Comparison of ENCODE assay signal across 8 mouse cellular contexts in genomic region chr8:92827243-92828034, GRCm38 (mm10). TPM values are rescaled to one million over a fixed set of nuclear protein-coding genes. Genes with fewer than 3 reads are reported as not detected.
DNase-seq lines count a peak whose midpoint lies in the region; ATAC-seq and TF ChIP-seq lines count a peak whose summit lies in the region.

TSS of gene Mmp2 (plus strand) at chr8:92827291.

- TF ChIP-seq EP300 in ES-Bruce4 (IDR thresholded peaks at IDR 0.05; ENCODE audit: insufficient read depth, low read depth, low read length) = 0 out of 2 replicates have a peak, but pooled peaks have one; percentile 18

- peak; percentile 80 for ATAC-seq in intestine, embryonic 14.5 days (replicated peaks; ENCODE audit: low FRiP score, low TSS enrichment, low read depth)
- ATAC-seq in lung, embryonic 16.5 days (ENCODE audit: low read depth) = peak; percentile 90
- peak; percentile 82; the same call in 1 of the 2 replicates for ATAC-seq in stomach, embryonic 14.5 days (ENCODE audit: insufficient number of reproducible peaks, insufficient read depth, low FRiP score, low read depth)

- H3K9ac ChIP-seq in ES-Bruce4 (ENCODE audit: low read depth, poor library complexity, severe bottlenecking) = peak within 1 kb of the TSS; percentile 57
- H3K9ac ChIP-seq in intestine, embryonic 14.5 days (ENCODE audit: low read length) = peak within 1 kb of the TSS; percentile 66
- H3K9ac ChIP-seq in lung, embryonic 16.5 days (ENCODE audit: low read length) = peak within 1 kb of the TSS; percentile 73
- peak within 1 kb of the TSS; percentile 54 for H3K9ac ChIP-seq in stomach, embryonic 14.5 days (replicated peaks; ENCODE audit: low read depth, low read length)

- no peaks in the 10 kb centered on the region for H3K36me3 ChIP-seq in ES-Bruce4 (ENCODE audit: control insufficient read depth, insufficient read depth, low read length, poor library complexity, severe bottlenecking)
- peaks cover 14% of the 10 kb centered on the region for H3K36me3 ChIP-seq in intestine, embryonic 14.5 days (ENCODE audit: control insufficient read depth, insufficient read depth, low read length)
- peaks cover 5% of the 10 kb centered on the region; the same call in 1 of the 2 replicates for H3K36me3 ChIP-seq in lung, embryonic 16.5 days (ENCODE audit: control insufficient read depth, insufficient read depth, low read length)
- no peaks in the 10 kb centered on the region; the same call in 1 of the 2 replicates for H3K36me3 ChIP-seq in stomach, embryonic 14.5 days (ENCODE audit: control insufficient read depth, insufficient read depth, low read length)

- WGBS in intestine, embryonic 14.5 days = under 1% methylated on average over 36 of the region's 37 CpGs
- whole genome bisulfite sequencing in lung, embryonic 16.5 days = 2% methylated on average over 37 of the region's 37 CpGs
- WGBS in stomach, embryonic 14.5 days = 1% methylated on average over 37 of the region's 37 CpGs

- no peak for TF ChIP-seq POLR2A in ES-Bruce4 (IDR thresholded peaks at IDR 0.05; ENCODE audit: insufficient read depth, low read length)

- no peaks in the 10 kb centered on the region for H3K4me1 ChIP-seq in ES-Bruce4 (ENCODE audit: control insufficient read depth, insufficient read depth, low read length)
- H3K4me1 ChIP-seq in brown adipose tissue, adult 24 weeks (ENCODE audit: control insufficient read depth, insufficient read depth, insufficient read length, low read length) = no peaks in the 10 kb centered on the region
- peaks cover 5% of the 10 kb centered on the region; the same call in 1 of the 2 replicates for H3K4me1 ChIP-seq in intestine, embryonic 14.5 days (replicated peaks; ENCODE audit: control insufficient read depth, insufficient read depth, low read length)
- peaks cover 7% of the 10 kb centered on the region; the same call in 1 of the 2 replicates for H3K4me1 ChIP-seq in lung, embryonic 16.5 days (replicated peaks; ENCODE audit: control insufficient read depth, insufficient read depth, low read length)
- 0 out of 2 replicates have a peak, but pooled peaks cover 8% of the 10 kb centered on the region for H3K4me1 ChIP-seq in stomach, embryonic 14.5 days (ENCODE audit: control insufficient read depth, insufficient read depth, low read length)

- TF ChIP-seq CTCF in ES-Bruce4 (IDR thresholded peaks at IDR 0.05; ENCODE audit: low read depth, low read length) = no peak

- no peaks in the 10 kb centered on the region; the same call in 1 of the 2 replicates for H3K9me3 ChIP-seq in ES-Bruce4 (replicated peaks; ENCODE audit: control insufficient read depth, insufficient read depth, low read length, poor library complexity, severe bottlenecking)
- no peaks in the 10 kb centered on the region for H3K9me3 ChIP-seq in intestine, embryonic 14.5 days (ENCODE audit: control insufficient read depth, low read length)
- H3K9me3 ChIP-seq in lung, embryonic 16.5 days (ENCODE audit: control insufficient read depth, low read length) = no peaks in the 10 kb centered on the region
- no peaks in the 10 kb centered on the region for H3K9me3 ChIP-seq in stomach, embryonic 14.5 days (ENCODE audit: control insufficient read depth, low read depth, low read length)

- H3K27ac ChIP-seq in ES-Bruce4 (ENCODE audit: insufficient read depth, low read length) = no peak within 1 kb of the TSS
- peak within 1 kb of the TSS; percentile 23 for H3K27ac ChIP-seq in brown adipose tissue, adult 24 weeks (replicated peaks; ENCODE audit: low read depth, low read length)
- peak within 1 kb of the TSS; percentile 92 for H3K27ac ChIP-seq in intestine, embryonic 14.5 days (ENCODE audit: low read depth)
- peak within 1 kb of the TSS; percentile 97 for H3K27ac ChIP-seq in lung, embryonic 16.5 days (ENCODE audit: low read length)
- H3K27ac ChIP-seq in stomach, embryonic 14.5 days (ENCODE audit: low read length) = peak within 1 kb of the TSS; percentile 93

- H3K27me3 ChIP-seq in ES-Bruce4 (ENCODE audit: control insufficient read depth, insufficient read depth, low read length, poor library complexity, severe bottlenecking) = no peaks in the 10 kb centered on the region
- H3K27me3 ChIP-seq in intestine, embryonic 14.5 days (replicated peaks; ENCODE audit: control insufficient read depth, insufficient read depth, low read length) = no peaks in the 10 kb centered on the region
- H3K27me3 ChIP-seq in lung, embryonic 16.5 days (ENCODE audit: control insufficient read depth, insufficient read depth, low read depth, low read length) = peaks cover 5% of the 10 kb centered on the region; the same call in 1 of the 2 replicates
- no peaks in the 10 kb centered on the region for H3K27me3 ChIP-seq in stomach, embryonic 14.5 days (ENCODE audit: control insufficient read depth, insufficient read depth, low read length)

- peak; percentile 57 to 75 for DNase-seq in gastrocnemius, postnatal 4 days (ENCODE audit: low spot score in 2 of 2)
- DNase-seq in intestine, embryonic 14.5 days (ENCODE audit: low spot score) = peak; percentile 81
- DNase-seq in thymus, postnatal 14 days = no peak
- DNase-seq in layer of hippocampus, postnatal 14 days (ENCODE audit: low spot score in 2 of 2) = no peak

- H3K4me2 ChIP-seq in intestine, embryonic 14.5 days (ENCODE audit: low read length) = peak within 1 kb of the TSS; percentile 52
- H3K4me2 ChIP-seq in lung, embryonic 16.5 days (ENCODE audit: low read depth, low read length) = peak within 1 kb of the TSS; percentile 61
- peak within 1 kb of the TSS; percentile 64 for H3K4me2 ChIP-seq in stomach, embryonic 14.5 days (replicated peaks; ENCODE audit: low read depth, low read length)

- H3K4me3 ChIP-seq in ES-Bruce4 (ENCODE audit: low read depth, low read length) = peak within 1 kb of the TSS; percentile 84
- peak within 1 kb of the TSS; percentile 53 for H3K4me3 ChIP-seq in brown adipose tissue, adult 24 weeks (ENCODE audit: insufficient read depth, low read depth, low read length)
- H3K4me3 ChIP-seq in intestine, embryonic 14.5 days (ENCODE audit: low read depth, low read length) = peak within 1 kb of the TSS; percentile 45
- H3K4me3 ChIP-seq in lung, embryonic 16.5 days (ENCODE audit: low read length) = peak within 1 kb of the TSS; percentile 58
- peak within 1 kb of the TSS; percentile 47 for H3K4me3 ChIP-seq in stomach, embryonic 14.5 days (ENCODE audit: low read depth, low read length)

RNA-seq across cellular contexts. Expression of gene Mmp2, which starts in this region (rescaled TPM):
- 22.5 and 24.9 TPM in 2 replicates for polyA plus RNA-seq in ES-Bruce4 (2011; ENCODE audit: insufficient read depth, insufficient read length, low read depth, missing spikeins)
- 27.7 and 35.5 TPM in 2 replicates for polyA plus RNA-seq in brown adipose tissue, adult 24 weeks (2012; ENCODE audit: insufficient read depth, insufficient read length, missing spikeins)
- total RNA-seq in gastrocnemius, postnatal 4 days (2021) = 100 to 1,000 TPM; 234 to 294 TPM
- 196 and 219 TPM in 2 replicates for polyA plus RNA-seq in intestine, embryonic 14.5 days (2014; fragmentation: Nextera tagmentation; extraction: Ambion mirVana)
- polyA plus RNA-seq in lung, embryonic 16.5 days (2015; fragmentation: Nextera tagmentation; extraction: Ambion mirVana) = 244 and 249 TPM in 2 replicates
- 198 and 214 TPM in 2 replicates for polyA plus RNA-seq in stomach, embryonic 14.5 days (2014; fragmentation: Nextera tagmentation; extraction: Ambion mirVana)
- total RNA-seq in layer of hippocampus, postnatal 14 days (2021) = 10 to 100 TPM in 1 of 2 experiments, 1 to 10 TPM in 1; 8.6 to 13.9 TPM

Comparison
In these comparisons a context has a peak if more than half of its experiments do, and no peak if none do; other contexts are left out.
1. RNA of gene Mmp2 (total RNA-seq): 234 to 294 TPM in gastrocnemius, postnatal 4 days; 8.6 to 13.9 TPM in layer of hippocampus, postnatal 14 days; every median in the first group is over 10 times any median in the second.
2. DNase-seq: peak in gastrocnemius, postnatal 4 days (2 of 2) and intestine, embryonic 14.5 days (single experiment); none in thymus, postnatal 14 days (single experiment) and layer of hippocampus, postnatal 14 days (0 of 2).
3. Peak in every context shown above with its lines, with median percentiles within 50 percentile points of each other: H3K4me3 ChIP-seq, H3K9ac ChIP-seq, ATAC-seq and H3K4me2 ChIP-seq.